Mouse (Mus musculus): Measurements from ENCODE around the gene Gm6871.

DNA sequence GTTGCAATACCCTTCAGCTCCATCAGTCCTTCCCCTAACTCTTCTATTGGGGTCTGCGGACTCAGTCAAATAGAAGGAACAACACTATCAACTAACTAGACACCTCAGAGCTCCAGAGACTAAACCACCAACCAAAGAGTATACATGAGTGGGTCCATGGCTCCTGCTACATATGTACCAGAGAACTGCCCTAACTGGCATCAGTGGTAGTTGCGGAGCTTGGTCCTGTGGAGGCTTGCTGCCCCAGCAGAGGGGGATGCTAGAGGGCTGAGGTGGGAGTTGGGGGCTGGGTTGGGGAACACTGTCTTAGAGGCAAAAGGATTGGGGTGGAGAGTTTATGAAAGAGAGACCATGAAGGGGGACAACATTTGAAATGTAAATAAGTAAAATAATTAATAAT lies 75.6 kb downstream of the Gm6871 start:
- TF ChIP-seq TAL1 (IDR thresholded peaks at IDR 0.05; ENCODE audit: low read length) = no peak
- no peak for TF ChIP-seq GATA1 (IDR thresholded peaks at IDR 0.05; ENCODE audit: low read length)

Measured in erythroblast, embryonic 14.5 days (primary cell).